Mouse (Mus musculus) spleen, adult 2 months (tissue): ENCODE data around the gene Gm10053.

Source experiments
- CTCF ChIP-seq: fragments of 200-500 bp; IDR thresholded peaks from 2 replicates; pipeline ENCODE4 v1.5.1; 2011; ENCODE audit warnings: mild to moderate bottlenecking, inconsistent platforms; ENCODE audit not compliant: insufficient read depth, insufficient read length, insufficient replicate concordance; ENCODE audit errors: extremely low read depth
- POLR2A ChIP-seq: fragments of 200-500 bp; IDR thresholded peaks from 2 replicates; pipeline ENCODE4 v1.6.1; 2011; ENCODE audit warnings: low read depth, low read length, inconsistent platforms

- TF ChIP-seq CTCF: no peak
- TF ChIP-seq POLR2A: no peak
Measured at GRCm38 (mm10) chr19:24897896-24898736, 22.6 kb downstream of the Gm10053 start.
